Mouse (Mus musculus): Measurements from ENCODE around the gene 9230110F15Rik. TPM values are rescaled to one million over a fixed set of nuclear protein-coding genes. Genes with fewer than 3 reads are reported as not detected.
"Not testable (repeated sequence)": the region's sequence is repeated elsewhere in the genome, so short reads cannot be mapped to it uniquely, and the experiment has no call there.

The 9230110F15Rik gene
- polyA plus RNA-seq (2014; fragmentation: Nextera tagmentation; extraction: Ambion mirVana): not detected in 2 replicates

DNA sequence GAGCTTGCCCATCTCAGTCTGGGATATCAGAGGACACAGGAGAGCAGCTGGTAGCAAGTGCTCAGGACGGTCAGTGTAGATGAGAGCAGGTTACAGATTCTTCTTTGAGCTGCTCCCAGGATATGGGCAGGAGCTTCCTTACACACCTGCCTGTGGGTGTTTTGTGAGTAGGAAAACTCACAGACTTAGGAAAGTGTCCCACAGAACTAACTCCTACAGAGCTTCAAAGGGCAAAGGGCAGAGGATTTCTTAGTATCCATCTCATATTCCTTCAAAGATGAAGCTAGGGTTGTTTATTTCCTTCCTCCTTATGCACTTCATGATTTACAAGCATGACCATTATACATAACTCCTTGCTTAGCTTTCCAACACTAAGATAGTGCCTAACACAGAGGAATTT, at the start of gene 9230110F15Rik:
Gene 9230110F15Rik (minus strand): TSS at position 101 of the 400 bp plus-strand sequence.
- Histone ChIP-seq H3K9me3 (ENCODE audit: control insufficient read depth, low read length) (no peaks in the 10 kb centered on the region), H3K27me3 (replicated peaks; ENCODE audit: control insufficient read depth, insufficient read depth, low read length) (no peaks in the 10 kb centered on the region), H3K4me1 (ENCODE audit: control insufficient read depth, insufficient read depth, low read length) (no peaks in the 10 kb centered on the region), H3K27ac (replicated peaks; ENCODE audit: low read depth, low read length) (no peak within 1 kb of the TSS), H3K9ac (ENCODE audit: low read depth, low read length) (no peak within 1 kb of the TSS), H3K36me3 (ENCODE audit: control insufficient read depth, insufficient read depth, low read length) (no peaks in the 10 kb centered on the region), H3K4me2 (ENCODE audit: low read depth, low read length) (no peak within 1 kb of the TSS), H3K4me3 (ENCODE audit: low read depth, low read length) (no peak within 1 kb of the TSS)
- no peak for DNase-seq (ENCODE audit: low spot score)
- WGBS: 86% methylated on average over 1 of the region's 1 CpGs
- no peak for ATAC-seq (ENCODE audit: low read depth)

DNA sequence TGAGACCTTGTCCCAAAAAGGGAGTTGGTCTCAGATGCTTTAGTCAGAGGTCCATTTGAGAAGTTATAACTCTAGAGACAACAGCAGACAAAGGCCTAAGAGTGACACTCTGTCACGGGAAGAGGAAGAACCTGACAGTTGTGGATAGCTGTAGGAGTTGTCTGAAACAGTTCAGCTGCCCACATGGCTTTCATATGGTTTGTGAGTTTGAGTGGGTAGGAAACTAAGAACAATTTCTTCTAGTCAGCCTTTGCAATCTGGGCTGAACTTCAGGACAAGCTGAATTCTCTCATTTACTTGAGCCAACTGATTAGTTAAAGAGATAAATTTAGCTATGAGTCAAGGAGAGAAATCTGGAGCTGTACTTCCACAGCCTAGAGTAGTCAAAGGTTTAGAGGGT, 49.2 kb upstream of the 9230110F15Rik start:
- H3K9ac ChIP-seq (ENCODE audit: low read depth, low read length); H3K9me3 ChIP-seq (ENCODE audit: control insufficient read depth, low read length); H3K4me3 ChIP-seq (ENCODE audit: low read depth, low read length); H3K4me2 ChIP-seq (ENCODE audit: low read depth, low read length); H3K36me3 ChIP-seq (ENCODE audit: control insufficient read depth, insufficient read depth, low read length); H3K4me1 ChIP-seq (ENCODE audit: control insufficient read depth, insufficient read depth, low read length); DNase-seq (ENCODE audit: low spot score); H3K27me3 ChIP-seq (replicated peaks; ENCODE audit: control insufficient read depth, insufficient read depth, low read length); H3K27ac ChIP-seq (replicated peaks; ENCODE audit: low read depth, low read length); ATAC-seq (ENCODE audit: low read depth): not testable (repeated sequence)
- WGBS: 56% methylated on average over 1 of the region's 1 CpGs

DNA sequence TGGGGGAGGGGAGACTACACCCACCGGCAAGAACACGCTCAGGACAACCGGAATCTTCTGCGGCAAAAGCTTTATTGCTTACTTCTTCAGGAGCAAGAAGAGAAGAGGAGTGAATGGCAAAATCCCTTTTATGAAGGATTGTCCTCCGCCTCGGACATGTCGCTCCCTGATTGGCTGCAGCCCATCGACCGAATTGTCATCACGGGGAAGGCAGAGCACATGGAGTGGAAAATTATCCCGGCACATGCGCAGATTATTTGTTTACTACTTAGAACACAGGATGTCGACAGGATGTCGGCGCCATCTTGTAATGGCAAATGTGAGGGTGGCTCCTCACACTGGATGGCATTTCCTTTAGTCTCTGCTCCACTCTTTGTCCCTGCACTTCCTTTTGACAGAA, 26.1 kb downstream of the 9230110F15Rik start:
- H3K27me3 ChIP-seq (replicated peaks; ENCODE audit: control insufficient read depth, insufficient read depth, low read length); DNase-seq (ENCODE audit: low spot score); H3K4me2 ChIP-seq (ENCODE audit: low read depth, low read length); H3K27ac ChIP-seq (replicated peaks; ENCODE audit: low read depth, low read length); H3K9me3 ChIP-seq (ENCODE audit: control insufficient read depth, low read length); H3K9ac ChIP-seq (ENCODE audit: low read depth, low read length); ATAC-seq (ENCODE audit: low read depth); H3K36me3 ChIP-seq (ENCODE audit: control insufficient read depth, insufficient read depth, low read length); H3K4me1 ChIP-seq (ENCODE audit: control insufficient read depth, insufficient read depth, low read length); H3K4me3 ChIP-seq (ENCODE audit: low read depth, low read length): not testable (repeated sequence)
- 94% methylated on average over 15 of the region's 15 CpGs for WGBS

DNA sequence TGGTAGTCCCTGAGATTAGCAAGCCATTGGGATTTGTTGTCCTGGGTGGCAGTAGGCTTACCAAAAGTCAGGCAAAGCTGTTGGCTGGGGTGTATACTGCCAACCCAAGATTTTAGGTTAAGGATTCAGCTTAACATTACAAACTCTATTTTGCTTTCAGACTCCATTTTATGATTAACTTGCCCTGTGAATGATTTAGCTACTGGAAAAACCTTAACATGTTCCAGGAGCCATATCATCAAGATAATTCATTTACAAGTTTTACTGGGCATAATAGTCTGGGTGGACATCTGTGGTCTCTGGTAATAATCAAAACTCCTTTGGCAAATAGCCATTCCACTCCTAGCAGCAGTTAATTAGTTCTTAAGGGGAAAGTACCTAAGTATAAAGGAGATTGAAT, 45.8 kb downstream of the 9230110F15Rik start:
- ATAC-seq (ENCODE audit: low read depth) (no peak), DNase-seq (ENCODE audit: low spot score) (no peak)
- no peaks in the 10 kb centered on the region for H3K4me1 ChIP-seq (ENCODE audit: control insufficient read depth, insufficient read depth, low read length)
- H3K4me3 ChIP-seq (ENCODE audit: low read depth, low read length): no peak overlapping the region
- no peaks in the 10 kb centered on the region for H3K27me3 ChIP-seq (replicated peaks; ENCODE audit: control insufficient read depth, insufficient read depth, low read length)
- H3K9ac ChIP-seq (ENCODE audit: low read depth, low read length): no peak overlapping the region
- no peaks in the 10 kb centered on the region for H3K36me3 ChIP-seq (ENCODE audit: control insufficient read depth, insufficient read depth, low read length)
- H3K9me3 ChIP-seq (ENCODE audit: control insufficient read depth, low read length): 0 out of 2 replicates have a peak, but pooled peaks cover 6% of the 10 kb centered on the region
- no peak overlapping the region for H3K27ac ChIP-seq (replicated peaks; ENCODE audit: low read depth, low read length)
- no peak overlapping the region for H3K4me2 ChIP-seq (ENCODE audit: low read depth, low read length)

DNA sequence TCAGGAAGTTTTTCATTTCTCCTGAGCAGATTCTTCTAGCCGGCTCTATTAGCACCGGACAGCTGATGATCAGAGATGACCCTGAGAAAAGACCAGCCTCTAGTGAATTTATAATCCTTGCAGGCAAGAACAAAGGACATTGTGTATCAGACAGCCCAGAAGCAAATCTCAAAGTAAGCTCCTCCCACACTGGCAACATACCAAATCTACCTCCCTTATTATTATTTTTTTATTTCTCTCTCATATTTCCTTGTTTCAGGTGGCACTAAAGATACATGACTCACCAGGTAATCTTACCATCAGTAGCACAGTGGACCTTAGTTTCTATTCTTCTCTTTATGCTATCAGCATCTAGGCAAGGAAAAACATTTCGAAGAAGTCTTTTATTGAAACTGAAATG, 53.9 kb downstream of the 9230110F15Rik start, which contains the start of the genes Gm27235 and D730048I06Rik:
Gene Gm27235 (minus strand): TSS at position 101 of the 400 bp plus-strand sequence.
Gene D730048I06Rik (minus strand): TSS at position 112 of the 400 bp plus-strand sequence.
- Histone ChIP-seq H3K9ac (ENCODE audit: low read depth, low read length) (no peak within 1 kb of the TSS), H3K27ac (replicated peaks; ENCODE audit: low read depth, low read length) (no peak within 1 kb of the TSS), H3K9me3 (ENCODE audit: control insufficient read depth, low read length) (0 out of 2 replicates have a peak, but pooled peaks cover 7% of the 10 kb centered on the region), H3K4me2 (ENCODE audit: low read depth, low read length) (no peak within 1 kb of the TSS), H3K27me3 (replicated peaks; ENCODE audit: control insufficient read depth, insufficient read depth, low read length) (no peaks in the 10 kb centered on the region), H3K4me3 (ENCODE audit: low read depth, low read length) (no peak within 1 kb of the TSS), H3K36me3 (ENCODE audit: control insufficient read depth, insufficient read depth, low read length) (no peaks in the 10 kb centered on the region), H3K4me1 (ENCODE audit: control insufficient read depth, insufficient read depth, low read length) (no peaks in the 10 kb centered on the region)
- 90% methylated on average over 3 of the region's 3 CpGs for WGBS
- no peak for DNase-seq (ENCODE audit: low spot score)
- no peak for ATAC-seq (ENCODE audit: low read depth)

Other genes starting within 250 kb of the 9230110F15Rik start
- gene Pate4, start 232.2 kb downstream of the 9230110F15Rik start, polyA plus RNA-seq (2014; fragmentation: Nextera tagmentation; extraction: Ambion mirVana): not detected in 2 replicates
- gene Pate3, start 195.9 kb downstream of the 9230110F15Rik start, polyA plus RNA-seq (2014; fragmentation: Nextera tagmentation; extraction: Ambion mirVana): 0.16 TPM in 1 of 2 replicates, not detected in the other
- not detected in 2 replicates for gene Pate1, start 156.8 kb downstream of the 9230110F15Rik start, polyA plus RNA-seq (2014; fragmentation: Nextera tagmentation; extraction: Ambion mirVana)
- gene Gm17677, start 103.1 kb downstream of the 9230110F15Rik start, polyA plus RNA-seq (2014; fragmentation: Nextera tagmentation; extraction: Ambion mirVana): not detected in 2 replicates
- not detected in 2 replicates for gene Gm17727, start 66.0 kb downstream of the 9230110F15Rik start, polyA plus RNA-seq (2014; fragmentation: Nextera tagmentation; extraction: Ambion mirVana)
- gene Gm27235, start 54.0 kb downstream of the 9230110F15Rik start, polyA plus RNA-seq (2014; fragmentation: Nextera tagmentation; extraction: Ambion mirVana): not detected in 2 replicates
- not detected in 2 replicates for gene D730048I06Rik, start 54.0 kb downstream of the 9230110F15Rik start, polyA plus RNA-seq (2014; fragmentation: Nextera tagmentation; extraction: Ambion mirVana)
- not detected in 2 replicates for gene 9230113P08Rik, start 64.3 kb upstream of the 9230110F15Rik start, polyA plus RNA-seq (2014; fragmentation: Nextera tagmentation; extraction: Ambion mirVana)

All from embryonic facial prominence, embryonic 14.5 days (tissue).